Mouse (Mus musculus) intestine, embryonic 15.5 days (tissue): Measurements from ENCODE around the gene Ankub1. TPM values are rescaled to one million over a fixed set of nuclear protein-coding genes. Genes with fewer than 3 reads are reported as not detected.

ENCODE experiments used
- ATAC-seq: fragments of 200-750 bp; cut with Nextera tagmentation; 2 replicates; pipeline ENCODE4 v1.8.0; 2017; ENCODE audit warnings: moderate TSS enrichment, moderate library complexity
- H3K27ac ChIP-seq: fragments of 300-500 bp; sonication (generic); 2 replicates; pipeline ENCODE4 v1.5.1; 2015; ENCODE audit warnings: mild to moderate bottlenecking, inconsistent platforms
- H3K27me3 ChIP-seq: fragments of 300-500 bp; sonication (generic); replicated peaks from 2 replicates; pipeline ENCODE4 v1.6.1; 2015; ENCODE audit warnings: inconsistent platforms
- H3K36me3 ChIP-seq: fragments of 300-500 bp; sonication (generic); 2 replicates; pipeline ENCODE4 v1.6.1; 2015; ENCODE audit warnings: inconsistent platforms
- H3K4me1 ChIP-seq: fragments of 300-500 bp; sonication (generic); replicated peaks from 2 replicates; pipeline ENCODE4 v1.6.1; 2015; ENCODE audit warnings: inconsistent platforms
- H3K4me2 ChIP-seq: fragments of 300-500 bp; sonication (generic); replicated peaks from 2 replicates; pipeline ENCODE4 v1.6.1; 2015; ENCODE audit warnings: mild to moderate bottlenecking, inconsistent platforms
- H3K4me3 ChIP-seq: fragments of 300-500 bp; sonication (generic); replicated peaks from 2 replicates; pipeline ENCODE4 v1.5.1; 2015; ENCODE audit warnings: inconsistent platforms
- H3K9ac ChIP-seq: fragments of 300-500 bp; sonication (generic); 2 replicates; pipeline ENCODE4 v1.6.1; 2015; ENCODE audit warnings: inconsistent platforms
- H3K9me3 ChIP-seq: fragments of 300-500 bp; sonication (generic); 2 replicates; pipeline ENCODE4 v1.6.1; 2016; ENCODE audit warnings: inconsistent platforms
- WGBS: fragments of 180-500 bp; shearing (Covaris S2); methylation state at CpG from one replicate; pipeline ENCODE4 v1.1.7; 2015; 5-methylcytosine and 5-hydroxymethylcytosine counted together
- polyA plus RNA-seq: library from polyadenylated mRNA; unstranded; fragments of >200 nt; fragmentation: Nextera tagmentation; extraction: Ambion mirVana; gene quantifications from 2 replicates; pipeline ENCODE4 v1.2.1, GENCODE M21; 2015

The Ankub1 gene
- polyA plus RNA-seq: 0.06 and 0.10 TPM in 2 replicates

GRCm38 (mm10) chr3:57692719-57693118 lies at the start of gene Ankub1:
Ankub1 (minus strand) TSS chr3:57692799.
- Histone ChIP-seq H3K36me3 (no peaks in the 10 kb centered on the region), H3K4me1 (no peaks in the 10 kb centered on the region), H3K4me2 (no peak within 1 kb of the TSS), H3K27ac (no peak within 1 kb of the TSS), H3K9me3 (no peaks in the 10 kb centered on the region), H3K9ac (no peak within 1 kb of the TSS), H3K27me3 (no peaks in the 10 kb centered on the region), H3K4me3 (no peak within 1 kb of the TSS)
- no peak for ATAC-seq
- 53% methylated on average over 2 of the region's 2 CpGs for WGBS

- Histone ChIP-seq H3K4me3 (no peak overlapping the region), H3K27me3 (no peaks in the 10 kb centered on the region), H3K36me3 (no peaks in the 10 kb centered on the region), H3K4me1 (peaks cover 3% of the 10 kb centered on the region; the same call in 1 of the 2 replicates), H3K9me3 (no peaks in the 10 kb centered on the region), H3K27ac (no peak overlapping the region), H3K9ac (no peak overlapping the region), H3K4me2 (no peak overlapping the region)
- ATAC-seq: no peak
- WGBS: 98% methylated on average over 1 of the region's 1 CpGs
These were observed 47.2 kb upstream of the Ankub1 start for GRCm38 (mm10) chr3:57739830-57740229.

GRCm38 (mm10) chr3:57736419-57737095 lies 44.0 kb upstream of the Ankub1 start:
- no peak for ATAC-seq
- Histone ChIP-seq H3K4me3 (peak overlapping the region; percentile 82), H3K36me3 (no peaks in the 10 kb centered on the region), H3K9me3 (no peaks in the 10 kb centered on the region), H3K4me1 (peaks cover 3% of the 10 kb centered on the region; the same call in 1 of the 2 replicates), H3K27me3 (no peaks in the 10 kb centered on the region), H3K27ac (peak overlapping the region; percentile 98), H3K4me2 (peak overlapping the region; percentile 67), H3K9ac (peak overlapping the region; percentile 72)
- under 1% methylated on average over 13 of the region's 13 CpGs for WGBS

- Histone ChIP-seq H3K36me3 (no peaks in the 10 kb centered on the region), H3K9me3 (no peaks in the 10 kb centered on the region), H3K27ac (peak within 1 kb of the TSS; percentile 98), H3K9ac (peak within 1 kb of the TSS; percentile 72), H3K4me2 (peak within 1 kb of the TSS; percentile 67), H3K27me3 (no peaks in the 10 kb centered on the region), H3K4me1 (peaks cover 3% of the 10 kb centered on the region; the same call in 1 of the 2 replicates), H3K4me3 (peak within 1 kb of the TSS; percentile 82)
- WGBS: under 1% methylated on average over 59 of the region's 59 CpGs
- ATAC-seq: peak; percentile 100
These were observed 43.1 kb upstream of the Ankub1 start, which contains the start of gene Rnf13 for GRCm38 (mm10) chr3:57735511-57736370. Rnf13 (plus strand) TSS chr3:57736062.

GRCm38 (mm10) chr3:57732206-57732915 lies 39.8 kb upstream of the Ankub1 start:
- no peaks in the 10 kb centered on the region for H3K9me3 ChIP-seq
- H3K4me1 ChIP-seq: peaks cover 3% of the 10 kb centered on the region; the same call in 1 of the 2 replicates
- 68% methylated on average over 5 of the region's 5 CpGs for WGBS
- H3K4me2 ChIP-seq: no peak overlapping the region
- no peak for ATAC-seq
- no peaks in the 10 kb centered on the region for H3K27me3 ChIP-seq
- no peak overlapping the region for H3K9ac ChIP-seq
- H3K4me3 ChIP-seq: no peak overlapping the region
- H3K27ac ChIP-seq: no peak overlapping the region
- H3K36me3 ChIP-seq: no peaks in the 10 kb centered on the region

- Histone ChIP-seq H3K4me2 (no peak overlapping the region), H3K27me3 (no peaks in the 10 kb centered on the region), H3K36me3 (no peaks in the 10 kb centered on the region), H3K4me3 (no peak overlapping the region), H3K4me1 (no peaks in the 10 kb centered on the region), H3K9me3 (no peaks in the 10 kb centered on the region), H3K9ac (no peak overlapping the region), H3K27ac (no peak overlapping the region)
- no peak for ATAC-seq
- 79% methylated on average over 6 of the region's 6 CpGs for WGBS
These were observed 21.6 kb upstream of the Ankub1 start for GRCm38 (mm10) chr3:57714151-57714550.

GRCm38 (mm10) chr3:57696779-57697178 lies 4.2 kb upstream of the Ankub1 start:
- no peaks in the 10 kb centered on the region for H3K9me3 ChIP-seq
- no peak for ATAC-seq
- no peak overlapping the region for H3K9ac ChIP-seq
- H3K4me2 ChIP-seq: no peak overlapping the region
- no peaks in the 10 kb centered on the region for H3K27me3 ChIP-seq
- no peak overlapping the region for H3K4me3 ChIP-seq
- H3K4me1 ChIP-seq: no peaks in the 10 kb centered on the region
- 90% methylated on average over 9 of the region's 9 CpGs for WGBS
- no peak overlapping the region for H3K27ac ChIP-seq
- no peaks in the 10 kb centered on the region for H3K36me3 ChIP-seq

- Histone ChIP-seq H3K4me3 (no peak overlapping the region), H3K4me2 (no peak overlapping the region), H3K36me3 (no peaks in the 10 kb centered on the region), H3K27ac (no peak overlapping the region), H3K27me3 (no peaks in the 10 kb centered on the region), H3K4me1 (no peaks in the 10 kb centered on the region), H3K9me3 (no peaks in the 10 kb centered on the region), H3K9ac (no peak overlapping the region)
- no peak for ATAC-seq
- WGBS: 80% methylated on average over 4 of the region's 4 CpGs
These were observed 3.6 kb upstream of the Ankub1 start for GRCm38 (mm10) chr3:57696249-57696648.

GRCm38 (mm10) chr3:57691772-57692171 lies 827 bp downstream of the Ankub1 start:
- Histone ChIP-seq H3K4me3 (no peak overlapping the region), H3K4me2 (no peak overlapping the region), H3K27ac (no peak overlapping the region), H3K9me3 (no peaks in the 10 kb centered on the region), H3K9ac (no peak overlapping the region), H3K4me1 (no peaks in the 10 kb centered on the region), H3K27me3 (no peaks in the 10 kb centered on the region), H3K36me3 (no peaks in the 10 kb centered on the region)
- WGBS: 82% methylated on average over 4 of the region's 4 CpGs
- no peak for ATAC-seq

- Histone ChIP-seq H3K9me3 (no peaks in the 10 kb centered on the region), H3K4me1 (no peaks in the 10 kb centered on the region), H3K27me3 (no peaks in the 10 kb centered on the region), H3K9ac (no peak overlapping the region), H3K27ac (no peak overlapping the region), H3K36me3 (no peaks in the 10 kb centered on the region), H3K4me2 (no peak overlapping the region), H3K4me3 (no peak overlapping the region)
- no peak for ATAC-seq
These were observed 14.8 kb downstream of the Ankub1 start for GRCm38 (mm10) chr3:57677786-57678185.

GRCm38 (mm10) chr3:57674075-57674474 lies 18.5 kb downstream of the Ankub1 start:
- ATAC-seq: no peak
- Histone ChIP-seq H3K4me2 (no peak overlapping the region), H3K27ac (no peak overlapping the region), H3K36me3 (no peaks in the 10 kb centered on the region), H3K27me3 (no peaks in the 10 kb centered on the region), H3K4me3 (no peak overlapping the region), H3K4me1 (no peaks in the 10 kb centered on the region), H3K9ac (no peak overlapping the region), H3K9me3 (no peaks in the 10 kb centered on the region)
- 89% methylated on average over 2 of the region's 2 CpGs for WGBS

GRCm38 (mm10) chr3:57673586-57673985 lies 19.0 kb downstream of the Ankub1 start:
- ATAC-seq: no peak
- H3K9ac ChIP-seq: no peak overlapping the region
- no peaks in the 10 kb centered on the region for H3K27me3 ChIP-seq
- no peaks in the 10 kb centered on the region for H3K9me3 ChIP-seq
- H3K4me2 ChIP-seq: no peak overlapping the region
- no peak overlapping the region for H3K4me3 ChIP-seq
- H3K4me1 ChIP-seq: no peaks in the 10 kb centered on the region
- H3K27ac ChIP-seq: no peak overlapping the region
- 79% methylated on average over 4 of the region's 4 CpGs for WGBS
- no peaks in the 10 kb centered on the region for H3K36me3 ChIP-seq
